Mouse (Mus musculus) MEL (cell line): ENCODE data around the gene Gfy. TPM values are rescaled to one million over a fixed set of nuclear protein-coding genes. Genes with fewer than 3 reads are reported as not detected.

Experiments used
- DNase-seq: peaks from one replicate; pipeline ENCODE4 v3.0.0; 2011; ENCODE audit warnings: low read depth, low spot score
- H3K27ac ChIP-seq: 2 replicates; pipeline ENCODE4 v1.5.1; 2012; ENCODE audit warnings: low read depth, mild to moderate bottlenecking, control low read depth, low read length, moderate library complexity; ENCODE audit not compliant: control insufficient read depth
- H3K27me3 ChIP-seq, 2 experiments: fragments of 150-350 bp in 1 of 2; sonication (generic) in 1 of 2; 2 replicates each; pipeline ENCODE4 v1.6.1; 2012; ENCODE audit warnings: low read length in 2 of 2, mild to moderate bottlenecking in 2 of 2, improper control_type of control experiment in 1 of 2, moderate library complexity in 1 of 2; ENCODE audit not compliant: insufficient read depth in 2 of 2, control insufficient read depth in 1 of 2
- H3K36me3 ChIP-seq, 2 experiments: 2 replicates each; pipeline ENCODE4 v1.6.1; 2012 to 2014; ENCODE audit warnings: low read length in 2 of 2, improper control_type of control experiment in 1 of 2, inconsistent platforms in 1 of 2, mild to moderate bottlenecking in 1 of 2; ENCODE audit not compliant: insufficient read depth in 2 of 2, control insufficient read depth in 1 of 2
- H3K4me1 ChIP-seq, 2 experiments: fragments of 150-350 bp in 1 of 2; sonication (generic) in 1 of 2; 2 replicates each; pipeline ENCODE4 v1.6.1; 2012; ENCODE audit warnings: low read length in 2 of 2, improper control_type of control experiment in 1 of 2, mild to moderate bottlenecking in 1 of 2; ENCODE audit not compliant: insufficient read depth in 2 of 2, control insufficient read depth in 1 of 2
- H3K4me3 ChIP-seq, 2 experiments: fragments of 150-350 bp in 1 of 2; sonication (generic) in 1 of 2; 2 replicates each; pipeline ENCODE4 v1.5.1; 2012; ENCODE audit warnings: low read depth in 2 of 2, low read length in 2 of 2, mild to moderate bottlenecking in 2 of 2, moderate library complexity in 2 of 2, control low read depth in 1 of 2, improper control_type of control experiment in 1 of 2; ENCODE audit not compliant: control insufficient read depth in 1 of 2, insufficient read depth in 1 of 2
- H3K79me2 ChIP-seq: 2 replicates; pipeline ENCODE4 v1.6.1; 2012; ENCODE audit warnings: mild to moderate bottlenecking, low read length, moderate library complexity; ENCODE audit not compliant: control insufficient read depth, poor library complexity, insufficient read depth
- H3K9ac ChIP-seq: 2 replicates; pipeline ENCODE4 v1.6.1; 2012; ENCODE audit warnings: low read depth, mild to moderate bottlenecking, control low read depth, low read length, moderate library complexity; ENCODE audit not compliant: control insufficient read depth, poor library complexity, severe bottlenecking
- H3K9me3 ChIP-seq: fragments of 150-350 bp; sonication (generic); replicated peaks from 2 replicates; pipeline ENCODE4 v1.6.1; 2012; ENCODE audit warnings: mild to moderate bottlenecking, low read length, improper control_type of control experiment, moderate library complexity; ENCODE audit not compliant: insufficient read depth
- BHLHE40 ChIP-seq: IDR thresholded peaks from 2 replicates; pipeline ENCODE4 v1.6.1; 2012; ENCODE audit warnings: low read depth, mild to moderate bottlenecking, inconsistent platforms, low read length, improper control_type of control experiment, borderline replicate concordance
- CHD1 ChIP-seq: IDR thresholded peaks from 2 replicates; pipeline ENCODE4 v1.6.1; 2012; ENCODE audit warnings: low read depth, mild to moderate bottlenecking, inconsistent platforms, low read length, improper control_type of control experiment
- CHD2 ChIP-seq: IDR thresholded peaks from 2 replicates; pipeline ENCODE4 v1.6.1; 2011; ENCODE audit warnings: low read length, improper control_type of control experiment
- CTCF ChIP-seq, 3 experiments: IDR thresholded peaks in 2 of 3; conservative IDR thresholded peaks in 1 of 3; 2 replicates each; pipeline ENCODE4 v1.5.1; 2011 to 2012; ENCODE audit warnings: low read length in 3 of 3, low read depth in 2 of 3, mild to moderate bottlenecking in 2 of 3, improper control_type of control experiment in 1 of 3, inconsistent platforms in 1 of 3, mixed read lengths in 1 of 3, moderate library complexity in 1 of 3; ENCODE audit not compliant: control insufficient read depth in 1 of 3, insufficient read depth in 1 of 3, poor library complexity in 1 of 3, severe bottlenecking in 1 of 3
- E2F4 ChIP-seq: IDR thresholded peaks from 2 replicates; pipeline ENCODE4 v1.6.1; 2011; ENCODE audit warnings: low read depth, low read length, improper control_type of control experiment, borderline replicate concordance
- ELF1 ChIP-seq: IDR thresholded peaks from 2 replicates; pipeline ENCODE4 v1.6.1; 2014; ENCODE audit warnings: low read depth, mild to moderate bottlenecking, inconsistent platforms, low read length, improper control_type of control experiment, moderate library complexity
- EP300 ChIP-seq, 2 experiments: IDR thresholded peaks; 2 replicates each; pipeline ENCODE4 v1.6.1; 2011; ENCODE audit warnings: improper control_type of control experiment in 2 of 2, low read length in 2 of 2, low read depth in 1 of 2, mild to moderate bottlenecking in 1 of 2
- ETS1 ChIP-seq: IDR thresholded peaks from 2 replicates; pipeline ENCODE4 v1.6.1; 2012; ENCODE audit warnings: low read depth, mild to moderate bottlenecking, inconsistent platforms, low read length, improper control_type of control experiment, moderate library complexity
- GABPA ChIP-seq: IDR thresholded peaks from 2 replicates; pipeline ENCODE4 v1.6.1; 2012; ENCODE audit warnings: low read depth, mild to moderate bottlenecking, inconsistent platforms, low read length, improper control_type of control experiment, moderate library complexity
- GATA1 ChIP-seq: IDR thresholded peaks from 2 replicates; pipeline ENCODE4 v1.6.1; 2011; ENCODE audit warnings: low read depth, low read length, improper control_type of control experiment
- HCFC1 ChIP-seq: IDR thresholded peaks from 2 replicates; pipeline ENCODE4 v1.6.1; 2012; ENCODE audit warnings: low read depth, mild to moderate bottlenecking, inconsistent platforms, low read length, improper control_type of control experiment, moderate library complexity
- JUND ChIP-seq: IDR thresholded peaks from 2 replicates; pipeline ENCODE4 v1.6.1; 2011; ENCODE audit warnings: low read depth, mild to moderate bottlenecking, improper control_type of control experiment, low read length
- KAT2A ChIP-seq: conservative IDR thresholded peaks from 2 replicates; pipeline ENCODE4 v1.6.1; 2012; ENCODE audit warnings: low read depth, low read length, improper control_type of control experiment, inconsistent platforms
- MAFK ChIP-seq: IDR thresholded peaks from 2 replicates; pipeline ENCODE4 v1.6.1; 2011; ENCODE audit warnings: low read depth, mild to moderate bottlenecking, low read length, improper control_type of control experiment, borderline replicate concordance
- MAX ChIP-seq: IDR thresholded peaks from 2 replicates; pipeline ENCODE4 v1.6.1; 2011; ENCODE audit warnings: low read length, improper control_type of control experiment
- MXI1 ChIP-seq: IDR thresholded peaks from 2 replicates; pipeline ENCODE4 v1.6.1; 2011; ENCODE audit warnings: mild to moderate bottlenecking, low read depth, low read length, improper control_type of control experiment
- MYB ChIP-seq: IDR thresholded peaks from 2 replicates; pipeline ENCODE4 v1.6.1; 2011; ENCODE audit warnings: mild to moderate bottlenecking, low read depth, low read length, improper control_type of control experiment
- MYC ChIP-seq: IDR thresholded peaks from 2 replicates; pipeline ENCODE4 v1.6.1; 2011; ENCODE audit warnings: low read depth, mild to moderate bottlenecking, low read length, improper control_type of control experiment, moderate library complexity
- NELFE ChIP-seq: IDR thresholded peaks from 2 replicates; pipeline ENCODE4 v1.6.1; 2011; ENCODE audit warnings: low read depth, low read length, improper control_type of control experiment
- POLR2A ChIP-seq, 2 experiments: IDR thresholded peaks; 2 replicates each; pipeline ENCODE4 v1.6.1; 2011 to 2012; ENCODE audit warnings: low read length in 2 of 2, mild to moderate bottlenecking in 2 of 2, control low read depth in 1 of 2, improper control_type of control experiment in 1 of 2, low read depth in 1 of 2, moderate library complexity in 1 of 2; ENCODE audit not compliant: control insufficient read depth in 1 of 2, insufficient read depth in 1 of 2, poor library complexity in 1 of 2
- POLR2AphosphoS2 ChIP-seq: IDR thresholded peaks from 2 replicates; pipeline ENCODE4 v1.6.1; 2011; ENCODE audit warnings: low read length, improper control_type of control experiment
- POLR2AphosphoS5 ChIP-seq: IDR thresholded peaks from 2 replicates; pipeline ENCODE4 v1.6.1; 2012; ENCODE audit warnings: low read depth, borderline replicate concordance, mild to moderate bottlenecking, inconsistent platforms, low read length, moderate library complexity, mixed read lengths
- RAD21 ChIP-seq: IDR thresholded peaks from 2 replicates; pipeline ENCODE4 v1.6.1; 2011; ENCODE audit warnings: mild to moderate bottlenecking, low read depth, low read length, improper control_type of control experiment
- RCOR1 ChIP-seq: IDR thresholded peaks from 2 replicates; pipeline ENCODE4 v1.6.1; 2012; ENCODE audit warnings: low read depth, mild to moderate bottlenecking, inconsistent platforms, low read length, improper control_type of control experiment
- SIN3A ChIP-seq: IDR thresholded peaks from 2 replicates; pipeline ENCODE4 v1.6.1; 2012; ENCODE audit warnings: low read length, improper control_type of control experiment, inconsistent platforms
- TBP ChIP-seq: IDR thresholded peaks from 2 replicates; pipeline ENCODE4 v1.8.0; 2011; ENCODE audit warnings: low read depth, low read length, improper control_type of control experiment
- TCF12 ChIP-seq: IDR thresholded peaks from 2 replicates; pipeline ENCODE4 v1.6.1; 2014; ENCODE audit warnings: low read depth, mild to moderate bottlenecking, inconsistent platforms, low read length, improper control_type of control experiment, moderate library complexity
- UBTF ChIP-seq: IDR thresholded peaks from 2 replicates; pipeline ENCODE4 v1.6.1; 2012; ENCODE audit warnings: low read depth, mild to moderate bottlenecking, inconsistent platforms, low read length, improper control_type of control experiment, moderate library complexity, borderline replicate concordance; ENCODE audit not compliant: insufficient read depth
- USF1 ChIP-seq: IDR thresholded peaks from 2 replicates; pipeline ENCODE4 v1.6.1; 2014; ENCODE audit warnings: low read depth, mild to moderate bottlenecking, inconsistent platforms, low read length, improper control_type of control experiment, moderate library complexity
- USF2 ChIP-seq, 2 experiments: IDR thresholded peaks; 2 replicates each; pipeline ENCODE4 v1.6.1; 2011 to 2012; ENCODE audit warnings: improper control_type of control experiment in 2 of 2, low read length in 2 of 2, borderline replicate concordance in 1 of 2, inconsistent platforms in 1 of 2, low read depth in 1 of 2, mild to moderate bottlenecking in 1 of 2; ENCODE audit not compliant: insufficient read depth in 1 of 2
- ZC3H11A ChIP-seq: IDR thresholded peaks from 2 replicates; pipeline ENCODE4 v1.6.1; 2012; ENCODE audit warnings: low read depth, mild to moderate bottlenecking, inconsistent platforms, low read length, improper control_type of control experiment
- ZMIZ1 ChIP-seq: IDR thresholded peaks from 2 replicates; pipeline ENCODE4 v1.6.1; 2012; ENCODE audit warnings: low read depth, mild to moderate bottlenecking, inconsistent platforms, low read length, improper control_type of control experiment, moderate library complexity
- polyA plus RNA-seq, 2 experiments: library from polyadenylated mRNA; stranded (reverse) in 1 of 2; unstranded in 1 of 2; fragments of >175 nt in 1 of 2; fragments of >200 nt in 1 of 2; gene quantifications; 2 replicates each; pipeline versions ENCODE4 v1.2.1 to v1.2.4; 2012; ENCODE audit warnings: low replicate concordance in 2 of 2, low read depth in 1 of 2; ENCODE audit not compliant: insufficient read length in 2 of 2, insufficient read depth in 1 of 2, missing spikeins in 1 of 2
- total RNA-seq: library from RNA; depleted of rRNA; stranded (reverse); fragments of 300-350 nt; gene quantifications from 2 replicates; pipeline ENCODE4 v1.2.3, GENCODE M21; 2012

Gfy gene
- total and polyA plus RNA-seq, 3 experiments, result not detected

DNA sequence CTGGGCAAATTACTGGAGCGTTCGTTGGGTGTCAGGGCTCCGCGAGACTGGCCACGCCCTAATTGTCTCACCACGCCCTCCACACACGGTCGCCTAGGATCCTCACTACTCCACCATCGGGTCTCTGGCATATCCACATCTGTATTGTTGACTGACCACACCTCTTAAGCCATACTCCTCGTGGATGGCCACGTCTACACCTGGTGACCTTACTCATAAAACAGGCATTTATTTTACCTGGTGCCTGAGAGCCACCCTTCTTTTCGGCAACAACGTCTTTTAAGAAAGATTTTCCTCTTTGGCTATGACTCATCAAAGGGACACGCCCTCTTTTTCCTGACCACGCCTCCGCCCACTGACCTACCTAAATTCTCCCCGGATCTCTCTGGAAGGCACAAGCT, 32.5 kb upstream of the Gfy start, which contains the start of gene Dkkl1:
TSS of gene Dkkl1 (minus strand) at position 297 of the 401 bp plus-strand sequence.
- Histone ChIP-seq H3K27me3 (no peaks in the 10 kb centered on the region), H3K9ac (peak within 1 kb of the TSS; percentile 59)

DNA sequence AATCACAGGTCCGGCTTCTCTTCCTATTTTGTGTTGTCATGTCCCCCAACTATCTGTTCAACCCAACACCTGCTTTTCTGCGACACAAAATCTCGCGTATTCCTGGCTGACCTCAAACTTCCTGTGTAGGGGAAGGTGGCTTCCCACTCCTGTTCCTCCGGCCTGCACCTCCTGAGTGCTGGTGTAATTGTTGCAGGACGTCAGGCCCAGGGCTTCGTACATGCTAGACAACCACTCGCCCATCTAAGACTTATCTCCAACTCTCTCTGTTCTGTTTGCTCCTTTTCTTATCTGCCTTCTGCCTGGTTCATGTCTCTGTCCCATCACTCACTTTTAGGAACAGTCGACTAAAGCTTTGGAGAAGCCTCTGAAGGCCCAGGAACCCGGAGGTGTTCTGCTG, 31.7 kb upstream of the Gfy start:
- Histone ChIP-seq H3K9ac (peak overlapping the region; percentile 59), H3K4me3 (peak overlapping the region; percentile 69 to 92), H3K27me3 (no peaks in the 10 kb centered on the region), H3K4me1 (peaks cover 10 to 31% of the 10 kb centered on the region in 2 experiments), H3K9me3 (no peaks in the 10 kb centered on the region), H3K36me3 (peaks cover 0 to 14% of the 10 kb centered on the region in 2 experiments; a peak in 2 of 4 replicates), H3K27ac (peak overlapping the region; percentile 30), H3K79me2 (no peaks in the 10 kb centered on the region)
- DNase-seq, result peak; percentile 58
- TF ChIP-seq TBP, result 0 out of 2 replicates have a peak, but pooled peaks have one; percentile 12
- no peak for TF ChIP-seq BHLHE40
- peak; percentile 54; the same call in 1 of the 2 replicates for TF ChIP-seq GATA1
- TF ChIP-seq HCFC1, result peak; percentile 57
- peak; percentile 42; the same call in 1 of the 2 replicates for TF ChIP-seq SIN3A
- 0 out of 2 replicates have a peak, but pooled peaks have one; percentile 29 for TF ChIP-seq TCF12
- TF ChIP-seq ELF1, result no peak
- TF ChIP-seq CHD2, result peak; percentile 64
- TF ChIP-seq ZC3H11A, result no peak
- no peak for TF ChIP-seq MYB
- TF ChIP-seq POLR2A (IDR thresholded peaks at IDR 0.05; ENCODE audit: control insufficient read depth in 1 of 2, insufficient read depth in 1 of 2, low read depth in 1 of 2, low read length in 2 of 2, poor library complexity in 1 of 2), result 0 out of 4 replicates have a peak, but pooled peaks of 1 of the 2 experiments have one; percentile 21
- TF ChIP-seq NELFE, result peak; percentile 22; the same call in 1 of the 2 replicates
- TF ChIP-seq EP300 (IDR thresholded peaks at IDR 0.05; ENCODE audit: low read depth in 1 of 2, low read length in 2 of 2), result peak; percentile 32 to 43
- 0 out of 2 replicates have a peak, but pooled peaks have one; percentile 51 for TF ChIP-seq RCOR1
- TF ChIP-seq POLR2AphosphoS2, result no peak
- TF ChIP-seq CTCF (IDR thresholded peaks at IDR 0.05 in 2 of 3, conservative IDR thresholded peaks at IDR 0.05 in 1 of 3; ENCODE audit: control insufficient read depth in 1 of 3, insufficient read depth in 1 of 3, low read depth in 2 of 3, low read length in 3 of 3, poor library complexity in 1 of 3, severe bottlenecking in 1 of 3), result no peak

More for the DNA sequence above, 32.5 kb upstream of the Gfy start, which contains the start of gene Dkkl1:
- peaks cover 10 to 31% of the 10 kb centered on the region in 2 experiments for H3K4me1 ChIP-seq
- H3K36me3 ChIP-seq, result peaks cover 0 to 14% of the 10 kb centered on the region in 2 experiments; a peak in 2 of 4 replicates
- peak within 1 kb of the TSS; percentile 69 to 92 for H3K4me3 ChIP-seq
- peak; percentile 85 for DNase-seq
- H3K79me2 ChIP-seq, result no peaks in the 10 kb centered on the region
- no peaks in the 10 kb centered on the region for H3K9me3 ChIP-seq
- TF ChIP-seq GABPA (no peak), POLR2AphosphoS5 (no peak), MAX (peak; percentile 31; the same call in 1 of the 2 replicates), SIN3A (peak; percentile 35), HCFC1 (no peak), ETS1 (no peak), ELF1 (no peak), POLR2AphosphoS2 (no peak), MYC (no peak), ZMIZ1 (no peak), NELFE (no peak), CHD2 (no peak), MAFK (no peak), USF2 (IDR thresholded peaks at IDR 0.05; ENCODE audit: borderline replicate concordance in 1 of 2, insufficient read depth in 1 of 2, low read depth in 1 of 2, low read length in 2 of 2) (no peak), CHD1 (no peak), USF1 (no peak), KAT2A (no peak), GATA1 (no peak), MXI1 (0 out of 2 replicates have a peak, but pooled peaks have one; percentile 23), BHLHE40 (no peak), E2F4 (no peak), RAD21 (no peak), UBTF (no peak), JUND (peak; percentile 74; the same call in 1 of the 2 replicates)
- H3K27ac ChIP-seq, result peak within 1 kb of the TSS; percentile 30
